Mouse (Mus musculus) limb, embryonic 13.5 days (tissue): ENCODE data around the gene E130208F15Rik. TPM values are rescaled to one million over a fixed set of nuclear protein-coding genes. Genes with fewer than 3 reads are reported as not detected.

ENCODE experiments used
- ATAC-seq: fragments of 200-750 bp; cut with Nextera tagmentation; 2 replicates; pipeline ENCODE4 v1.8.0; 2017; ENCODE audit warnings: low read depth, moderate number of reproducible peaks, moderate TSS enrichment; ENCODE audit not compliant: low FRiP score
- H3K27ac ChIP-seq: fragments of 300-500 bp; sonication (generic); 2 replicates; pipeline ENCODE4 v1.5.1; 2015; ENCODE audit warnings: inconsistent platforms, mild to moderate bottlenecking, moderate library complexity
- H3K27me3 ChIP-seq: fragments of 300-500 bp; sonication (generic); 2 replicates; pipeline ENCODE4 v1.6.1; 2015; ENCODE audit warnings: mild to moderate bottlenecking, inconsistent platforms
- H3K36me3 ChIP-seq: fragments of 300-500 bp; sonication (generic); 2 replicates; pipeline ENCODE4 v1.6.1; 2015; ENCODE audit warnings: inconsistent platforms, mild to moderate bottlenecking, moderate library complexity
- H3K4me1 ChIP-seq: fragments of 300-500 bp; sonication (generic); 2 replicates; pipeline ENCODE4 v1.6.1; 2015; ENCODE audit warnings: inconsistent platforms
- H3K4me2 ChIP-seq: fragments of 300-500 bp; sonication (generic); replicated peaks from 2 replicates; pipeline ENCODE4 v1.6.1; 2015; ENCODE audit warnings: inconsistent platforms, mild to moderate bottlenecking, moderate library complexity
- H3K4me3 ChIP-seq: fragments of 300-500 bp; sonication (generic); 2 replicates; pipeline ENCODE4 v1.5.1; 2015; ENCODE audit warnings: moderate library complexity, mild to moderate bottlenecking, inconsistent platforms
- H3K9ac ChIP-seq: fragments of 300-500 bp; sonication (generic); 2 replicates; pipeline ENCODE4 v1.6.1; 2015; ENCODE audit warnings: mild to moderate bottlenecking, inconsistent platforms
- H3K9me3 ChIP-seq: fragments of 300-500 bp; sonication (generic); 2 replicates; pipeline ENCODE4 v1.6.1; 2016; ENCODE audit warnings: inconsistent platforms
- WGBS: fragments of 180-500 bp; shearing (Covaris S2); methylation state at CpG from one replicate; pipeline ENCODE4 v1.1.7; 2015; 5-methylcytosine and 5-hydroxymethylcytosine counted together
- polyA plus RNA-seq: library from polyadenylated mRNA; unstranded; fragments of >200 nt; fragmentation: Nextera tagmentation; extraction: Ambion mirVana; gene quantifications from 2 replicates; pipeline ENCODE4 v1.2.1, GENCODE M21; 2015

Gene E130208F15Rik
- polyA plus RNA-seq, 1 experiment from 2014 or later = 0.95 TPM

DNA sequence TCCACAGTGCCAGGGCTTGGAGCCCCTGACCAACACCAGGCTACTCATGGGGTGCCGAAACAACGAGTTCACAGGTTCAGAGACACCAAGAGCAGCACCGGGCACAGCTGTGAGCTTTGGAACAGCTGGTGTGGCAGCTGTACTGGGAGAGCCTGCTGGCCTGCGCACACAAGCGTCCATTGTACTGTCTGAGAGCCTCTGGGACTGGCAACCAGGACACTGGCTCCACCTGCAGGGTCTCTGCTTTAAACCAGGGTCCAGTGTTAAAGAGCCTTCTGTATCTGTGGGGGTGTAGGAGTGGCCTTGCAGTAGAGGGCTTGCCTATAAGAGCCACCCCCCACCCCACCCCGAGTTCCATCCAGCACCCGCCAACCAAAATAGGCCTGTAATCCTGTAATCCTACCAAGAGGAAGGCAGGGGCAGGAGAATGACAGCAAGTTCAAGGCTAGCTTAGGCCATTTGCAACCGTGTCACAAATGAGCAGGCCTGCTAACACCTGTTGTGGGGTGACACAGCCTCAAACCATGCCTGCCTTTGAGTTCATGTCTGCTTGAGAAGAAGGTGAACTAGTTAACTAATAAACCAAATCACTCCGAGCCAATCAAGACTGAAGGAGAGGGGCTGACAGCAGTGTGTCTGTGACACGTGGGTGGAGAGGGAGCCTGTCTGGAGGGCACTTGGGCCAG is 31.7 kb upstream of the E130208F15Rik start:
- peaks cover 31% of the 10 kb centered on the region for H3K4me1 ChIP-seq
- no peaks in the 10 kb centered on the region for H3K27me3 ChIP-seq
- H3K9me3 ChIP-seq = no peaks in the 10 kb centered on the region
- no peak overlapping the region for H3K4me3 ChIP-seq
- H3K4me2 ChIP-seq = no peak overlapping the region
- 51% methylated on average over 10 of the region's 10 CpGs for WGBS
- ATAC-seq = peak; percentile 74
- peaks cover 21% of the 10 kb centered on the region for H3K36me3 ChIP-seq
- no peak overlapping the region; the same call in 1 of the 2 replicates for H3K27ac ChIP-seq
- peak overlapping the region; percentile 39; the same call in 1 of the 2 replicates for H3K9ac ChIP-seq

GRCm38 (mm10) chr7:30291215-30292131 is 30.1 kb upstream of the E130208F15Rik start, which contains the start of gene Clip3:
Gene Clip3 (plus strand): TSS chr7:30291728.
- Histone ChIP-seq H3K27ac (peak within 1 kb of the TSS; percentile 52), H3K9ac (peak within 1 kb of the TSS; percentile 93), H3K9me3 (no peaks in the 10 kb centered on the region), H3K36me3 (peaks cover 37% of the 10 kb centered on the region), H3K27me3 (no peaks in the 10 kb centered on the region), H3K4me1 (peaks cover 28% of the 10 kb centered on the region), H3K4me3 (peak within 1 kb of the TSS; percentile 84), H3K4me2 (peak within 1 kb of the TSS; percentile 97)
- WGBS = 7% methylated on average over 35 of the region's 35 CpGs
- peak; percentile 76 for ATAC-seq

GRCm38 (mm10) chr7:30293795-30294194 is 27.7 kb upstream of the E130208F15Rik start:
- H3K27ac ChIP-seq = 0 out of 2 replicates have a peak overlapping the region, but pooled peaks have one; percentile 39
- no peaks in the 10 kb centered on the region for H3K9me3 ChIP-seq
- peaks cover 28% of the 10 kb centered on the region for H3K4me1 ChIP-seq
- no peak overlapping the region for H3K4me3 ChIP-seq
- ATAC-seq = no peak
- H3K4me2 ChIP-seq = no peak overlapping the region
- WGBS = 85% methylated on average over 13 of the region's 13 CpGs
- H3K9ac ChIP-seq = no peak overlapping the region
- H3K36me3 ChIP-seq = peaks cover 60% of the 10 kb centered on the region
- H3K27me3 ChIP-seq = no peaks in the 10 kb centered on the region

GRCm38 (mm10) chr7:30294296-30294695 is 27.2 kb upstream of the E130208F15Rik start:
- Histone ChIP-seq H3K27ac (0 out of 2 replicates have a peak overlapping the region, but pooled peaks have one; percentile 39), H3K36me3 (peaks cover 65% of the 10 kb centered on the region), H3K4me2 (no peak overlapping the region), H3K9ac (no peak overlapping the region), H3K9me3 (no peaks in the 10 kb centered on the region), H3K27me3 (no peaks in the 10 kb centered on the region), H3K4me3 (no peak overlapping the region), H3K4me1 (peaks cover 25% of the 10 kb centered on the region)
- WGBS = 87% methylated on average over 5 of the region's 5 CpGs
- no peak for ATAC-seq

GRCm38 (mm10) chr7:30295103-30295502 is 26.4 kb upstream of the E130208F15Rik start:
- 64% methylated on average over 10 of the region's 10 CpGs for WGBS
- Histone ChIP-seq H3K4me2 (no peak overlapping the region), H3K9ac (no peak overlapping the region), H3K36me3 (peaks cover 73% of the 10 kb centered on the region), H3K4me3 (no peak overlapping the region), H3K27me3 (no peaks in the 10 kb centered on the region), H3K9me3 (no peaks in the 10 kb centered on the region), H3K27ac (no peak overlapping the region), H3K4me1 (peaks cover 18% of the 10 kb centered on the region)
- ATAC-seq = no peak

DNA sequence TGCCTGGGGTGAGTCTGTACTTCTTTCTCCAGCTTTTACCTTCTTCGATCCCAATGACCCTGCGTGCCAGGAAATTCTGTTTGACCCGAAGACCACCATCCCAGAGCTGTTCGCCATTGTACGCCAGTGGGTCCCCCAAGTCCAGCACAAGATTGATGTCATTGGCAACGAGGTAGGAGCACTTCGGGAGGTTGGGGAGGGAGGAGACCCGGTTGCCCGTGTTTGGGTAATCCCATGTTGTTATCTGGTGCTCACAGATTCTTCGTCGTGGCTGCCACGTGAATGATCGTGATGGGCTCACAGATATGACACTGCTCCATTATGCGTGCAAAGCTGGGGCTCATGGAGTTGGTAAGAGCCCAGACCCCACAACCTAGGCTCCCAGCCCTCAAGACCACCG is 24.7 kb upstream of the E130208F15Rik start:
- H3K36me3 ChIP-seq = peaks cover 88% of the 10 kb centered on the region
- ATAC-seq = no peak

DNA sequence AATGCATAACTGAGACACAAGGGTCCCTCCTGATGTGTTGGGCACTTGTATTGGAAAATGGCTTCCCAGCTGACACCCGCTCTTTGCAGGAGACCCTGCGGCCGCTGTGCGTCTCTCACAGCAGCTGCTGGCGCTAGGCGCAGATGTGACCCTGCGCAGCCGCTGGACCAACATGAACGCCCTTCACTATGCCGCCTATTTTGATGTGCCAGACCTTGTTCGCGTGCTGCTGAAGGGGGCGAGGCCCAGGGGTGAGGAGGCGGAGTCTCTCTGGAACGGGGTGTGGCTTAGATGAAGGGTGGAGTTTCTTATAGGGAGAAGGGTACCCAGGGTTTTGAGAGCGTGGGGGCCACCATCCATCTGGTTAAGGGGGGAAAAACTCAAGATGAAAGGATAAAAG is 24.3 kb upstream of the E130208F15Rik start:
- no peak overlapping the region for H3K4me2 ChIP-seq
- H3K4me1 ChIP-seq = peaks cover 7% of the 10 kb centered on the region
- H3K27me3 ChIP-seq = no peaks in the 10 kb centered on the region
- no peak for ATAC-seq
- peaks cover 93% of the 10 kb centered on the region for H3K36me3 ChIP-seq
- no peaks in the 10 kb centered on the region for H3K9me3 ChIP-seq
- H3K4me3 ChIP-seq = no peak overlapping the region
- no peak overlapping the region for H3K27ac ChIP-seq
- no peak overlapping the region for H3K9ac ChIP-seq
- 83% methylated on average over 16 of the region's 16 CpGs for WGBS

More for the DNA sequence above, 24.7 kb upstream of the E130208F15Rik start:
- Histone ChIP-seq H3K27ac (no peak overlapping the region), H3K27me3 (no peaks in the 10 kb centered on the region), H3K4me2 (no peak overlapping the region), H3K4me3 (no peak overlapping the region), H3K4me1 (peaks cover 11% of the 10 kb centered on the region), H3K9ac (no peak overlapping the region), H3K9me3 (no peaks in the 10 kb centered on the region)
- WGBS = 95% methylated on average over 15 of the region's 15 CpGs

- no peaks in the 10 kb centered on the region for H3K4me1 ChIP-seq
- H3K4me2 ChIP-seq = no peak overlapping the region
- H3K36me3 ChIP-seq = peaks cover 90% of the 10 kb centered on the region
- no peaks in the 10 kb centered on the region for H3K9me3 ChIP-seq
- H3K9ac ChIP-seq = no peak overlapping the region
- H3K27ac ChIP-seq = no peak overlapping the region
- no peak overlapping the region for H3K4me3 ChIP-seq
- WGBS = 42% methylated on average over 3 of the region's 3 CpGs
- no peak for ATAC-seq
- no peaks in the 10 kb centered on the region for H3K27me3 ChIP-seq
These were observed 20.6 kb upstream of the E130208F15Rik start for GRCm38 (mm10) chr7:30300914-30301313.

DNA sequence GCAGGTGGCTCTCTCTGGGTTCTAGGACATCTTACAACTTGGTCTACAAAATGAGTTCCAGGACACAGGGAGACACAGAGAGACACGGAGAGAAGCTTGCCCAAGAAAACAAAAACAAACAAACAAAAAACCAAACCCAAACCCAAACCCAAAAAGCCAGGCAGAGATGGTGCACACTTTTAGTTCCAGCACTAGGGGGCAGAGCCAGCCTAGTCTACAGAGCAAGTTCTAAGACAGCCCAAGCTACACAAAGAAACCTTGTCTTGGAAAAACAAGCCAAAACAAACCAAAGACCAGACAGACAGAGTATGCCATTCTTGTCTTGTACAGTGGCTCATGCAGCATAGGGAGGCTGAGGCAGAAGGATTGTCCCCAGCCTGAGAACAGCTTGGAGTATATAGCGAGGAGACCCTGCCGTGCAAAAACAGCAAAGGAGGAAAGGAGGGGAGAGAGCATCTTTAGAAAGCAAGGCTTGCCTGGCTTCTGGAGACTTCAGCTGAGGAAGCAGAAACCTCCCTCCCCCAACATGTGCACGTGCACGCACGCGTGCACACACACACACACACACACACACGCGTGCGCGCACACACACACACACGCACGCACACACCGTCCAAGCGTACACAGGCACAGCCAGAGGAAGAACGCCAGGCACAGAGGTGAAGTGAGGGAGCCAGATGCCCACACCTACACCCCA is 15.3 kb upstream of the E130208F15Rik start:
- no peaks in the 10 kb centered on the region for H3K27me3 ChIP-seq
- no peak overlapping the region for H3K4me2 ChIP-seq
- no peak for ATAC-seq
- H3K4me1 ChIP-seq = peaks cover 19% of the 10 kb centered on the region
- H3K9me3 ChIP-seq = no peaks in the 10 kb centered on the region
- no peak overlapping the region for H3K9ac ChIP-seq
- H3K27ac ChIP-seq = no peak overlapping the region
- peaks cover 63% of the 10 kb centered on the region for H3K36me3 ChIP-seq
- no peak overlapping the region for H3K4me3 ChIP-seq
- WGBS = 89% methylated on average over 16 of the region's 16 CpGs

DNA sequence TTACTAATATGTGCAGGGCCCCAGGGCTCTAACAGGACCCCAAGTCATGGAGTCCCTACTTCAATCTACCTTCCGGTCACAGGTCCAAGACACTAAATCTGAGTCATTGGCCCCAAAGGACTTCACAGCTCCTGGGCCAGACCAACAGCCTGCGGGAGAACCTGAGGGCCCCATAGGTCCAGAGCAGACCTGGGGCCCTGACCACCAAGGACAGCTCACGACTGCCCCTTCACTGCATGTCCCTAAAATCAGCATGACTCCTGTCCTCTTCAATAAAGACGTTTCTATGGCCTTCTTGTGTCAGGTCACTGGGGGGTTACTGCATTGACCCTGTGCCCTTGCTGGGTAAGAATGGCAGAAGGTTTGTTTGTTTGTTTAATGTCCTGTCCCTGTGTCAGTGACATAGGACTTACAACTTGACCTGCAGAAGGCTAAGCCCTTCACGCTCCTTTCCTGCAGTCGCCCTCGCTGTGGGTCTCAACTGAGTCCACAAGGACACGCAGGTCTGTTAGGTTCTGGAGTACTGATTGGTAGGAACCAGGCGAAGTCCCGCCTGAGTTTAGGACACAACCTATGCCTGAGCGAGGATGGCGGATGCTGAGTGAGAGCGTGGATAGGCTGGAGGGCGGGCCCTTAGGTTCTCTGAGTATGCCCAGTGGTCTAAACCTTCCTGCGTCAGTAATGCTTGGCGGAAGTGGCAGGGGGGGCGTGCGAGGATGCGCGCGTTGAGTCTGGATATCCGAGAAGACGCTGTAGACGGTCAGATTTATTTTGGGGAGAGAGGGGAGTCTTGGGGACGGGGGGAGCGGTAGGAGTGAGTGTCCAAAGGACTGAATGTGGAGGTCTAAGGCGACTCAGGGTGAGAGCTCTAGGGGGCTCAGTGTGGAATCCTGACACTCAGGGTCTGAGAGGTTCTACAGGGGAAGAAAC is 13.2 kb upstream of the E130208F15Rik start, which contains the start of gene Alkbh6:
Gene Alkbh6, plus strand, starts transcription at position 642 of the 930 bp plus-strand sequence.
- peak within 1 kb of the TSS; percentile 72 for H3K27ac ChIP-seq
- ATAC-seq = peak; percentile 100
- H3K4me2 ChIP-seq = peak within 1 kb of the TSS; percentile 89
- peak within 1 kb of the TSS; percentile 76 for H3K9ac ChIP-seq
- H3K27me3 ChIP-seq = no peaks in the 10 kb centered on the region
- WGBS = 4% methylated on average over 27 of the region's 27 CpGs
- peak within 1 kb of the TSS; percentile 68 for H3K4me3 ChIP-seq
- peaks cover 19% of the 10 kb centered on the region for H3K4me1 ChIP-seq
- no peaks in the 10 kb centered on the region for H3K9me3 ChIP-seq
- H3K36me3 ChIP-seq = peaks cover 60% of the 10 kb centered on the region
